Comparison of ENCODE assay signal across 20 mouse cellular contexts in the genomic region with DNA sequence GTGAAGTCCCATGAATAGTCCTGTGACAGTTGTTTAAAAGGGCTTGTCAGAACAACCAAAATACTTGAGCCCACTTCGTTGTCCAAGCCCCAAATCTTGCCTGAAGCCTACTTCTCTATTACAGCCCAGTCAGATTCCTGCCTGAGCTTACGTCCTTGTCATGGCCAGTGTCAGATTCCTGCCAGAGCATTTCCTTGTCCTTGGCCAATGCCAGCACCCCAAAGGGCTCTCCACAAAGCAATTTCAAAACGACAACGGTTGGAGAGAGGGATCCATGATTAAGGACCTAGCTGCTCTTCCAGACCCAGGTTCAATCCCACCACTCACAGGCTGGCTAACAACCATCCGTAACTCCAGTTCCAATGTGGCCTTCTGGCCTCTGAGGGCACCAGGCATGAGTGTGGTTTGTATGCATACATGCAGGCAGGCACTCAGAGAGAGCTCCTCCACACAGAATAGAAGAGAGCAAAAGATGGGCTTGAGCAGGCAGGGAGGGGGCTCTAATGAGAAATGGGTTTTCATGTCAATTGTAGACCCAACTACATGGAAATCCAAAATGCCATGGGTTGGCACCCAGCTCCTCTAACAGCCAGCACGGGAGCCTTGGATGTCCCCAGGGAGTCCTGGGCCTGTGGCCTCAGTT.
"Had no signal": no experiment of that assay in that cellular context is flagged by ENCODE, and none has a peak within 500 bp of the region (broad histone marks: within the 10 kb centered on the region; RNA-seq: fewer than 3 reads in every experiment).

No protein-coding gene starts in this region.

- H3K4me3 ChIP-seq: layer of hippocampus, adult 2 months; limb, embryonic 10.5 days; limb, embryonic 13.5 days; liver, embryonic 12.5 days; liver, embryonic 15.5 days; lung, embryonic 15.5 days; midbrain, embryonic 12.5 days; myocyte; neural tube, embryonic 13.5 days; stomach, embryonic 15.5 days had no signal

- H3K36me3 ChIP-seq: limb, embryonic 10.5 days; limb, embryonic 13.5 days; liver, embryonic 12.5 days; liver, embryonic 15.5 days; lung, embryonic 15.5 days; midbrain, embryonic 12.5 days; neural tube, embryonic 13.5 days; stomach, embryonic 15.5 days had no signal

- DNase-seq: kidney, postnatal 25 days; layer of hippocampus, adult 9-11 months; liver; lung, adult 18-20 months; lung, postnatal 14 days; lung, postnatal 4 days; retina, postnatal 1 day; right cerebral cortex, postnatal 25 days; spleen, adult 18-20 months; thymus, postnatal 25 days had no signal

- H3K9me3 ChIP-seq: limb, embryonic 10.5 days; limb, embryonic 13.5 days; liver, embryonic 12.5 days; liver, embryonic 15.5 days; lung, embryonic 15.5 days; midbrain, embryonic 12.5 days; neural tube, embryonic 13.5 days; stomach, embryonic 15.5 days had no signal

- H3K27me3 ChIP-seq: lung, embryonic 15.5 days; neural tube, embryonic 13.5 days; stomach, embryonic 15.5 days had no signal

- H3K4me1 ChIP-seq: limb, embryonic 13.5 days; neural tube, embryonic 13.5 days; stomach, embryonic 15.5 days had no signal
